Mouse (Mus musculus) midbrain, postnatal 0 days (tissue): ENCODE measurements around the gene Patj. TPM values are rescaled to one million over a fixed set of nuclear protein-coding genes. Genes with fewer than 3 reads are reported as not detected.

Source experiments
- ATAC-seq: fragments of 200-750 bp; cut with Nextera tagmentation; 2 replicates; pipeline ENCODE4 v1.8.0; 2017; ENCODE audit warnings: moderate number of reproducible peaks, mild to moderate bottlenecking, moderate TSS enrichment, moderate library complexity; ENCODE audit not compliant: low FRiP score
- DNase-seq: peaks from one replicate; pipeline ENCODE4 v3.0.0-alpha.2; 2015; ENCODE audit warnings: low spot score
- H3K27ac ChIP-seq: fragments of 300-500 bp; sonication (generic); 2 replicates; pipeline ENCODE4 v1.5.1; 2014; ENCODE audit warnings: low read depth, mild to moderate bottlenecking, low read length, mixed read lengths
- H3K27me3 ChIP-seq: fragments of 300-500 bp; sonication (generic); 2 replicates; pipeline ENCODE4 v1.6.1; 2014; ENCODE audit warnings: low read length, control low read depth, mixed read lengths; ENCODE audit not compliant: insufficient read depth
- H3K36me3 ChIP-seq: fragments of 300-500 bp; sonication (generic); 2 replicates; pipeline ENCODE4 v1.6.1; 2014; ENCODE audit warnings: low read length, control low read depth, mixed read lengths; ENCODE audit not compliant: insufficient read depth
- H3K4me1 ChIP-seq: fragments of 300-500 bp; sonication (generic); 2 replicates; pipeline ENCODE4 v1.6.1; 2014; ENCODE audit warnings: mild to moderate bottlenecking, control low read depth, antibody characterized with exemption, low read length, mixed read lengths; ENCODE audit not compliant: insufficient read depth
- H3K4me2 ChIP-seq: fragments of 300-500 bp; sonication (generic); 2 replicates; pipeline ENCODE4 v1.6.1; 2014; ENCODE audit warnings: low read depth, mild to moderate bottlenecking, low read length, mixed read lengths; ENCODE audit not compliant: poor library complexity, severe bottlenecking
- H3K4me3 ChIP-seq: fragments of 300-500 bp; sonication (generic); 2 replicates; pipeline ENCODE4 v1.5.1; 2014; ENCODE audit warnings: low read depth, mild to moderate bottlenecking, low read length, moderate library complexity
- H3K9ac ChIP-seq: fragments of 300-500 bp; sonication (generic); replicated peaks from 2 replicates; pipeline ENCODE4 v1.6.1; 2014; ENCODE audit warnings: mild to moderate bottlenecking, low read length, moderate library complexity, mixed read lengths; ENCODE audit not compliant: poor library complexity, severe bottlenecking
- H3K9me3 ChIP-seq: fragments of 300-500 bp; sonication (generic); 2 replicates; pipeline ENCODE4 v1.6.1; 2016; ENCODE audit warnings: low read length, control low read depth
- CTCF ChIP-seq: IDR thresholded peaks from 2 replicates; pipeline ENCODE4 v1.5.1; 2016; ENCODE audit warnings: antibody characterized with exemption, mild to moderate bottlenecking
- WGBS: fragments of 180-500 bp; shearing (Covaris S2); extraction: QIAGEN DNeasy Blood & Tissue Kit; methylation state at CpG from one replicate; pipeline ENCODE4 v1.1.7; 2014; 5-methylcytosine and 5-hydroxymethylcytosine counted together
- polyA plus RNA-seq: library from polyadenylated mRNA; unstranded; fragments of >200 nt; fragmentation: Nextera tagmentation; extraction: Ambion mirVana; gene quantifications from 2 replicates; pipeline ENCODE4 v1.2.1, GENCODE M21; 2015
- total RNA-seq: library from RNA; depleted of rRNA; stranded (reverse); fragments of >200 nt; gene quantifications from 2 replicates; pipeline ENCODE4 v1.2.3, GENCODE M21; 2014

Gene Patj
- total and polyA plus RNA-seq, 2 experiments from 2014 or later = 6.9 to 16.9 TPM

- Histone ChIP-seq H3K9me3 (no peaks in the 10 kb centered on the region), H3K4me2 (no peak overlapping the region), H3K36me3 (no peaks in the 10 kb centered on the region), H3K4me3 (no peak overlapping the region), H3K9ac (no peak overlapping the region), H3K4me1 (no peaks in the 10 kb centered on the region), H3K27ac (no peak overlapping the region), H3K27me3 (no peaks in the 10 kb centered on the region)
- TF ChIP-seq CTCF = no peak
- no peak for ATAC-seq
- no peak for DNase-seq
- WGBS = 88% methylated on average over 3 of the region's 3 CpGs
These were observed 55.7 kb downstream of the Patj start for GRCm38 (mm10) chr4:98451259-98451658.

- Histone ChIP-seq H3K27me3 (no peaks in the 10 kb centered on the region), H3K4me2 (no peak overlapping the region), H3K9me3 (no peaks in the 10 kb centered on the region), H3K27ac (no peak overlapping the region), H3K36me3 (no peaks in the 10 kb centered on the region), H3K9ac (no peak overlapping the region), H3K4me1 (no peaks in the 10 kb centered on the region), H3K4me3 (no peak overlapping the region)
- WGBS = 98% methylated on average over 2 of the region's 2 CpGs
- no peak for DNase-seq
- ATAC-seq = no peak
- TF ChIP-seq CTCF = no peak
These were observed 57.1 kb downstream of the Patj start for GRCm38 (mm10) chr4:98452725-98453124.

- 79% methylated on average over 5 of the region's 5 CpGs for WGBS
- H3K4me3 ChIP-seq = no peak overlapping the region
- no peaks in the 10 kb centered on the region for H3K4me1 ChIP-seq
- no peak overlapping the region for H3K4me2 ChIP-seq
- H3K27me3 ChIP-seq = no peaks in the 10 kb centered on the region
- ATAC-seq = no peak
- no peak overlapping the region for H3K27ac ChIP-seq
- no peaks in the 10 kb centered on the region for H3K36me3 ChIP-seq
- TF ChIP-seq CTCF = no peak
- H3K9ac ChIP-seq = no peak overlapping the region
- H3K9me3 ChIP-seq = no peaks in the 10 kb centered on the region
- peak; percentile 5 for DNase-seq
These were observed 57.6 kb downstream of the Patj start for GRCm38 (mm10) chr4:98453231-98453630.

DNA sequence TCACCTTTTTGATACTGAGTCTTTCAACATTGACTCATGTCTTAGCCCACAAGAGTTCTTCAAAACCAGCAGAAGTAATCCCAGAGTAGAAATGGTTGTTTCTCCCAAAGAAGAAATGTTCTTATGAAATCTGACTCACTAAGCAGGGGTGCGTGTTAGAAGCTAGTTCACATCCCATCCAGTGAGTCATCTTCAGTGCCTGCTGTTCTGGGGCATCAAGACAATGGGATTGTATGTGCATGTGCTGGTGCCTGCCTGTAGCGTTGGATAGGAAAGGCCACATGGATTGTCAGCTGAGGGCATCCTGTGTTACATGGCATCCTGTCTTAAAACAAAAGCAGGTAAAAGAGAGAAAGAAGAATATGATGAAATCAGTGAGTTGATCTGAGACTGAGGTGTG is 59.8 kb downstream of the Patj start:
- H3K4me1 ChIP-seq = no peaks in the 10 kb centered on the region
- H3K27ac ChIP-seq = no peak overlapping the region
- no peaks in the 10 kb centered on the region for H3K27me3 ChIP-seq
- DNase-seq (no peak), ATAC-seq (no peak)
- 89% methylated on average over 2 of the region's 2 CpGs for WGBS
- no peak overlapping the region for H3K4me2 ChIP-seq
- H3K4me3 ChIP-seq = no peak overlapping the region
- no peak overlapping the region for H3K9ac ChIP-seq
- no peaks in the 10 kb centered on the region for H3K9me3 ChIP-seq
- no peaks in the 10 kb centered on the region for H3K36me3 ChIP-seq
- TF ChIP-seq CTCF = no peak

DNA sequence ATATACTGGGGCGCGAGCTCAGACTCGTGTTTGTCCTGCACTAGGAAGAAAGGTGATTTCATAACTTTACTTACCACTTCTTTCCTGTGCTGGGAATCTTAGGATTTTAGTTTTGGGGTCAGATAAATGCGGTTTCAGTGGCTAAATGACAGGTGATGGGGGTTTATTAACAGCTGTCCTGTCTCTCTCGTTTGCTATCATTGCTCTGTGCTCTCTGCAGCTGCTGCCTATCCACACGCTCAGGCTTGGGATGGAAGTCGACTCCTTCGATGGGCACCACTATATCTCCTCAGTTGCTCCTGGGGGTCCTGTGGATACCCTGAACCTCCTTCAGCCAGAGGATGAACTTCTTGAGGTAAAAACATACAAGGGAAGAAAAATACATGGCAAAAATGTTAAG is 60.3 kb downstream of the Patj start:
- no peaks in the 10 kb centered on the region for H3K36me3 ChIP-seq
- H3K9me3 ChIP-seq = no peaks in the 10 kb centered on the region
- no peaks in the 10 kb centered on the region for H3K4me1 ChIP-seq
- no peak overlapping the region for H3K4me2 ChIP-seq
- DNase-seq (no peak), ATAC-seq (no peak)
- H3K27ac ChIP-seq = no peak overlapping the region
- H3K27me3 ChIP-seq = no peaks in the 10 kb centered on the region
- no peak overlapping the region for H3K4me3 ChIP-seq
- no peak overlapping the region for H3K9ac ChIP-seq
- TF ChIP-seq CTCF = no peak
- WGBS = 91% methylated on average over 8 of the region's 8 CpGs

DNA sequence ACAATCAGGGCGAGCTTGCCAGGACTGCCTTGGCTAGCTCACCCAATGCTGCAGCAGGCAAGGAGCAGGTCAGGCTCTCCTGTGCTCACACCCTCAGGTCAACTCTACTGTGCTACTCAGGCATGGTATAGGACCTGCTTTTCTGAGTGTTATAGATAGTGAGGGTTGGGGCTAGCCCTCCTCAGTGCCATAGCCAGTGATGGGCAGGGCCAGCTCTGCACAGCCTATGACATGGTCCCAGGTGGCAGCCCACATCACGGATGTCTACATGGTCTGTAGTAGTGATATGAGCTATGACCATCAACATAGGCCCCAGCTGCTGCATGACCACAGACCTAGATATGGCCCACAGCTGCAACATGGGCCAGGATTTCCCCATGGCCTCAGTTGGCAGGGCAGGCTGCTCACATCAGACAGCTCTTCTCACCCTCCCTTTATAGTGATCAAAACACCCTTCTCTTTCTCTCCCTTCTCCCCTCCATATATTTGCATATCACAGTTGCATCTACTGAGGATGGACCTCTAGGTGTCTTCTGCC is 66.3 kb downstream of the Patj start:
- TF ChIP-seq CTCF = no peak
- no peak overlapping the region for H3K4me3 ChIP-seq
- H3K4me1 ChIP-seq = no peaks in the 10 kb centered on the region
- no peak overlapping the region for H3K9ac ChIP-seq
- DNase-seq (no peak), ATAC-seq (0 out of 2 replicates have a peak, but pooled peaks have one; percentile 31)
- no peaks in the 10 kb centered on the region for H3K9me3 ChIP-seq
- H3K36me3 ChIP-seq = no peaks in the 10 kb centered on the region
- H3K27ac ChIP-seq = no peak overlapping the region
- H3K4me2 ChIP-seq = no peak overlapping the region
- WGBS = 93% methylated on average over 2 of the region's 2 CpGs
- no peaks in the 10 kb centered on the region for H3K27me3 ChIP-seq
